Mouse (Mus musculus) left cerebral cortex, adult 18-20 months (tissue): ENCODE measurements at regions not wholly inside any gene's neighbourhood (a gene's known extent, or its start where the extent isn't known, plus 50 kb on each side); places are given as distances from the start of the nearest gene placed in this dataset.

ENCODE experiments used
- DNase-seq, 2 experiments: peaks; one replicate each; pipeline ENCODE4 v3.0.0; 2021 to 2022; ENCODE audit warnings: low spot score in 2 of 2, mixed read lengths in 1 of 2

- no peak for DNase-seq
Measured at GRCm38 (mm10) chr13:57365096-57365495, 469.3 kb upstream of the Trpc7 start.

DNA sequence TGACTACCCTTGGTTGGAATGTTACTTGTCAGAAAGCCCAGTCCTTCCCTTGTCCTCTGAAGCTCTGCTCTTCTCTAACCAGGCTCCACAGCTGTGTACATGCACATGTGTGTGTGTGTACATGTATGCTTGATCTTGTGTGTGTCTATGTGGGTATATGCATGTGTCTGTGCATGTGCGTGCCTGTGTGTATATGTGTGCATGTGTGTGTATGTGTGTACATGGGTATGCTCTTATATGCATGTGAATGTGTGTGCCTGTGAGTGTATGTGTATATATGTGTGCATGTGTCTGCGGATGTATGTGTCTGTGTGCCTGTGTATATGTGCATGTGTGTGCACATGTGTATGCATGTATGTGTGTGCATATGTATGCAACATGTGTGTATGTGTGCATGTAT lies 468.6 kb upstream of the Trpc7 start:
- DNase-seq: no peak

GRCm38 (mm10) chr13:57362563-57362962 lies 466.8 kb upstream of the Trpc7 start:
- DNase-seq: no peak

GRCm38 (mm10) chr13:57361286-57361685 lies 465.5 kb upstream of the Trpc7 start:
- no peak for DNase-seq

DNA sequence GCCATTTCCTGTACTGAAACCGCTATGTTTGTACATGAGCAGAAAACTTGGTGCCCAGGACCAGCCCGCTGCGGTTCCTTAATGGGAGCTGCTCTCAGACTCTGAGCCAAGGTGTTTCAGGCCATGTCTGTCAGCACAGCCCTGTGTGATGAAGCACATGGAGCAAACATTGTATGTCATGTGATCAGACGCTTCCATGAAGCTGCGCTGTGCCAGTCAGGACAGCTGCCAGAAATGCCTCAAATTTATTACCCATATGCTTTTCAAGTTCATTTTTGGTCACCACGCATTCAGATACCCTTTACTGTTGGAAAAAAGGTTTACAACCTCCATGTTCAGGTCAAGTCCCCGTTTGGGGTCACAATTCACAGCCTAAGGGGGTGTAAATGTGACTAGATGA lies 458.8 kb upstream of the Trpc7 start:
- DNase-seq: no peak

GRCm38 (mm10) chr13:57353976-57354375 lies 458.2 kb upstream of the Trpc7 start:
- DNase-seq: no peak

DNA sequence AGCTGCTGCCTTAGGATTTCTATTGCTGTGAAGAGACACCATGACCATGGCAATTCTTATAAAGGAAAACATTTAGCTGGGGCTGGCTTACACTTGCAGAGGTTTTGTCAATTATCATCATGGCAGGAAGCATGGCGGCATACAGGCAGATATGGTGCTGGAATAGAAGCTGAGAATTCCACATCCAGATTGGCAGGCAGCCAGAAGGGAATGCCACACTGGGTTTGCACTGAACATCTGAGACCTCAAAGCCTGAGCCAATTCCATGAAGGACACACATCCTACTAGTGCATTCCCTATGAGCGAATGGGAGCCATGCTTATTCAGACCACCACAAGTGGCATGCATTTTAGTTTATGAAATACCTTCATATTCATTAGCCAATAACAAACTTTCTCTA lies 455.0 kb upstream of the Trpc7 start:
- no peak for DNase-seq

GRCm38 (mm10) chr13:57338676-57339075 lies 442.9 kb upstream of the Trpc7 start:
- no peak for DNase-seq

GRCm38 (mm10) chr13:57336596-57336995 lies 440.8 kb upstream of the Trpc7 start:
- DNase-seq: no peak

DNA sequence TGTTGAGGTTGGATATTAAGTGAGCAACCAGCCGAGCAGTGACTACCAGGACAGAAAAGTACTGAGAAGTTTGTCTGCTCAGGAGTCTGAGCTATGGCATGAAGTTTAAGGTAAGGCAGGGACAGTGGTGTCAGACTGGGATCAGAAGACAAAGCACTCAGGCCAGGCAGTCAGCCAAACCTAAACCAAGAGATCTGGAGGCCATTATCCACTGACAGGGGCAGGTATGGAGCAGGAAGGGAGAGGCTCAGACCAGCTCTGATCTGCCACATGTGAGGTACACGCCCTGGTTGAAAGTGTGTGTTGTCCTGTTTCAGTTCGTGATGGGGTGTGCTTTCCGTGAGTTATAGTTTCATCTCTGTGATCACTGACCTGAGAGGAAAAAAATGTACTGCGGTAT lies 437.2 kb upstream of the Trpc7 start:
- no peak for DNase-seq

- DNase-seq: no peak
Measured at GRCm38 (mm10) chr13:57331868-57332267, 436.1 kb upstream of the Trpc7 start.

DNA sequence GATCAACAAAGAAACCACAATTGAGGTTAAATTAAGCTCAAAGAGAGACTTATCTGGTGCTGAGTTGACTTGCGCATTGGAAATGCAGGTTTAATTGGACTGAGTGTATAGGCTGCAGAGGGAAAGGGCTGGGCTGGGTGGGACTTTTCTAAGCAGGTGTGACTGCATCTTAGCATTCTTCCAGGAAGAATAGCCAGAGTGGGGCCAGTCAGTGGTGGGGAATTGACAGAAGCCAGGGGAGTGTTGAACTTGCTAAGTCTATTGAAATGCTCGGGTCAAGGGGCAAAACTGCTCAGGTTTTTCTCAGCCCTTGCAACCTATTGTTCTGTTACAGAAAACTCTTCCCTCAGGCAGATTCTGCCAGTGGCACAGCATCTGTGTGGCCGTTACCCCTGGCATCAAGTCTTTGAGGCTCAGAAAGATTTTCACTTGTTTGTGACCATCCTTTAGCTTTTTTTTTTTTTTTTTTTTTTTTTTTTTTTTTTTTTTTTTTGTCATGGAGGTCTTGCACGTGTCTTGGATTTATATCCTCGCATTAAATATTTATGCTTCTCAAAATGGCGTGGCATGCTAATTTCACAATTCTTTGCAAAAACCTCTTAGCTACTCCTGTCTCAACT lies 429.6 kb upstream of the Trpc7 start:
- no peak for DNase-seq

DNA sequence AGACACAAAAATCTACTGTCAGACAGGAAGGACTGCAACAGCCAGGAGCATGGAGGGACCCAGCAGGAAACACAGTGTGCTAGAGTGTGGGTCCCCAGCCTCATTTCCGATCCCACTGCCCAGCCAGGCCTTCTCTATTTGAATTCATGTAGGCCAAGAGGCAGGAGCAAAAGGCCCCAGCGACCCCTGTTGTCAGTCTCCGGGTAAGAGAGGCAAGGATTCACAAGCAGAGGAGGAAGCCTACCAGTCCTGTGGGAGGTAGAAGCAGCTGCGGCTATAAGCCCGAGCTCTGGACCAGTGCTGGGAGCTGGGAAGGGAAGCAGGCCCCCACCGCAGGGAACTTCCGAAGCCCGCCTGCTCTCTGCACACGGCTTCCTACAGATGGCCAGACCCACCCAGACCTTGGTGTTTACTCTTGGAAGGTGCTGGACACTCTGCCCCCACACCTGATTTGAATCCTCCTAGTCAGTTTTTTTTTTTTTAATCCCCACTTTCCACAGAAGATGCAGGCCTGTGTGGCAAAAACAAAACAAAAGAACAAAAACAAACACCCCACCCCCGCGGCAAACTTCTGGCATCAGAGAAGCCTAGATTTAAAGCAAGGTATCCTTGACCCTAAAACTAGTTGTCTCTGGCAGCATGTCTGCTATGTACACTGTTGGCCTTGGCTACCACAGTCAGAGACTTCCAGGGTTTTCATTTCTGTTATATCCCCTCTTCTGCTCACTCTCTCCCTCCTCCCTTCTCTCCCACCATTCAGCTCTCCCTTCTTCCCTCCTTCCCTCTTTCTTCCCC lies 420.6 kb upstream of the Trpc7 start:
- DNase-seq: no peak

- DNase-seq: no peak
Measured at GRCm38 (mm10) chr13:57314512-57314911, 418.7 kb upstream of the Trpc7 start.

DNA sequence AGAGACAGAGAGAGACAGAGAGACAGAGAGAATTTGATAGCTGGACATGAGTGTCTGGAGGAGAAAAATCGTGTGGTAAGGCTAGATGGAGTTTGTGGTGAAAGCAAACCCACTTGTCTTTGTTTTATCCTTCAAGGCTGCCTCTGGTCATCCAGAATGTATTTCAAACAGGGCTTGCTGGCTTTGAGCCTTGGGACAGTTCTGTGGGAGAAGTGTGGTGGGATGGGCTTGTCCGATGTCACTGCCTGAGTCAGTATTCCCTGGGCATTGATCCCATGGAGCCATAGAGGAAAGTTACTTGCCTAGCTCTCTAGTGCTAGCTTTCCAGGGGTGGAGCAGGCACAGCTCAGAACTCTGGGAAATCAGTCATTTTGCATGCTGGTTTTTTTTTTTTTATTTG lies 417.9 kb upstream of the Trpc7 start:
- DNase-seq: no peak

DNA sequence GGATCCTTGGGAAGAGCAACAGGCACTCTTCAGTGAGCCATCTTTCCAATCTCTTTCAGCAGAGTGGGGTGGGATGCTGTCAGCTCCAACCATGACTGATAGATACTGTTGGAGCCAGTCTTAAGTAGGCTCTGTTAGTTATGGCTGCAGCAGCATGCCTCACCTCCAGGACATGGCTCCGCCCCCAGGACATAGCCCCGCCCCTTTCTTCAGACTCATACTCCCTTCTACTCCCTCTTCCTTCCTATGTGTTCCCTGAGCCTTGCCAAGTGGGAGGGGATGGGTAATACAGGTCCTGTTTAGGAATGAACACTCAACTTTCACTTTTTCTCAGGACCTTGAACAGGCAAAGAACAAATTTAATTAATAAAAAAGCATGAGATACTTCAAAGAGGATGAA lies 415.4 kb upstream of the Trpc7 start:
- no peak for DNase-seq

DNA sequence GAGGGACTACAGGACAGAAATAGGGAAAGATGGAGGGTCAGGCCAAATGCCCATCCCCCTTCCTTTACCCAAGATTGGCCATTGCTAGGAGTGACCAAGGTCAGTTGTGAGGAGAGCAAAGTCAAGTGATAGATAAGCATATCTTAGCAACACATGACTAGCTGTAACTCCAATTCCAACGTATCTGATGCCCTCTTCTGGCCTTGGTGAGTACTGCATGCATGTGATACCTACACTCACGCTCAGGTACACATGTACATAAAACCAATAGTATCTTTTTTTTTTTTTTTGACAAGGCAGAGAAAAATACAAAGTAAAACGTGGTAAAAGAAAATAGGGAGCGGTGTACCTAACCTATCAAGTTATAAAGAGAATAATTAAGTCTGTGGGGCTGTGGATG lies 413.8 kb upstream of the Trpc7 start:
- no peak for DNase-seq

DNA sequence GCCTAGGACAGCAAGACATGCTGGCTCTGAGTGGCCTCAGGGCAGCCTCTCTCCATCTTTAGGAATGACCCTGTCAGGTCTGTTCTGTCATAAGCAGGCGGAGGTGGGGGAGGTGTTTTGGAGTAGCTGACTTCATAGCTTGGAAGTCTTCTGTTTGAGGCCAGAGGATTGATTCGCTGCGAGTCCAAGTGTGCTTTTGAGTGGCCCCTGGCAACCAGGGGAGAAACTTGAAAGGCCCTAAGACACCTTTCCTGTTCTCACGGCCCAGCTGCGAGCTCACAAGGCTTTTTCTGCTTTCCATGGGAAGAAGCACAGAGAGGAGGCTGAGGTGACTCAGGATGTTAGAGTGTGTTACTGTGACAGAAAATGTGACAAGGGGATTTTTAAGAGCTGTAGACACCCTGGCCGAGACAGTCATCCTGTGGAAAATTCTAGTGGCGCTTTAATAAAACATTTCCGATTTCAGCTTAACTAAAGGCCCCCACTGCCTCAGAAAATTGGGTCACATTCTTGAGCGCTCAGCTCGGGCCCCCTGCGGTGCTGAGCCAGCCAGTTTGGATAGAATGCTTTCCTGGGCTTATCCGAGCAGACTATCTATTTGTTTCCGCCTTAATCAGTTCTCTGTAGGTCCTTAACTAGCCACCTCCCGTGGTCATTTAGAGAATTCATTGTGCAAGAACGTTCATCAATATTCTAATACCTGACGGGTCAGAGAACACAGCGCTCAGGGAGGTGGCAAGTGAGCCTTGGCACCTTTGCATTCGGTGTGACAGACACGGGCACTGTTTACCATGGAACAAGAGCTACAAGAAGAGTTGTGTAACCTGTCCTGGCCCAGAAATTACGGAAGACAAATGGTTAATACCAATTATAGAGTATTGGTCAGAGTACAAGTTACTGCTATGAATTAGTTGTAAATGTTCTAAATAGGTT lies 412.4 kb upstream of the Trpc7 start:
- no peak for DNase-seq

GRCm38 (mm10) chr13:57305586-57305985 lies 409.8 kb upstream of the Trpc7 start:
- DNase-seq: no peak

DNA sequence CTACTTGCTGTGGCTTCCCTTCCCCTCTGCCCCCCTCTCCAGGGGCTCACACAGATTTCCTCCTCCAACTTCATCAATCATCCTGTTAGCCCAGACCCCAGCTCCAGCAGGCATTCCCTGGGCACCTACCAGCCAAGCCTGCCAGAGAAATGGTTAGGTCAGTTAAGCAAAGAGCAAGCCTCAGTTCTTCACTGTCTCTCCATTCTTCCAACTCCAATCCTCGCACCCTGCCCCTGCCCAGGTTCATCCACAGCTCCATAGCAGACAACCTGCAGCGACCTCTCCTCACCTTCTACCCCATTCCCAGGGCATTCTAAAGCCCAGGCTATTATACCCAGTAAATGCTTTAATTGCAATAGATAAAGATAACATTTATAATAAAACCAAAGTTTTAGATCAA lies 408.0 kb upstream of the Trpc7 start:
- no peak for DNase-seq

- no peak for DNase-seq
Measured at GRCm38 (mm10) chr13:57291737-57292490, 396.1 kb upstream of the Trpc7 start.
